Mouse (Mus musculus): ENCODE data around the gene Usp22.
"Not testable (repeated sequence)": the region's sequence is repeated elsewhere in the genome, so short reads cannot be mapped to it uniquely, and the experiment has no call there.

Usp22 gene

DNA sequence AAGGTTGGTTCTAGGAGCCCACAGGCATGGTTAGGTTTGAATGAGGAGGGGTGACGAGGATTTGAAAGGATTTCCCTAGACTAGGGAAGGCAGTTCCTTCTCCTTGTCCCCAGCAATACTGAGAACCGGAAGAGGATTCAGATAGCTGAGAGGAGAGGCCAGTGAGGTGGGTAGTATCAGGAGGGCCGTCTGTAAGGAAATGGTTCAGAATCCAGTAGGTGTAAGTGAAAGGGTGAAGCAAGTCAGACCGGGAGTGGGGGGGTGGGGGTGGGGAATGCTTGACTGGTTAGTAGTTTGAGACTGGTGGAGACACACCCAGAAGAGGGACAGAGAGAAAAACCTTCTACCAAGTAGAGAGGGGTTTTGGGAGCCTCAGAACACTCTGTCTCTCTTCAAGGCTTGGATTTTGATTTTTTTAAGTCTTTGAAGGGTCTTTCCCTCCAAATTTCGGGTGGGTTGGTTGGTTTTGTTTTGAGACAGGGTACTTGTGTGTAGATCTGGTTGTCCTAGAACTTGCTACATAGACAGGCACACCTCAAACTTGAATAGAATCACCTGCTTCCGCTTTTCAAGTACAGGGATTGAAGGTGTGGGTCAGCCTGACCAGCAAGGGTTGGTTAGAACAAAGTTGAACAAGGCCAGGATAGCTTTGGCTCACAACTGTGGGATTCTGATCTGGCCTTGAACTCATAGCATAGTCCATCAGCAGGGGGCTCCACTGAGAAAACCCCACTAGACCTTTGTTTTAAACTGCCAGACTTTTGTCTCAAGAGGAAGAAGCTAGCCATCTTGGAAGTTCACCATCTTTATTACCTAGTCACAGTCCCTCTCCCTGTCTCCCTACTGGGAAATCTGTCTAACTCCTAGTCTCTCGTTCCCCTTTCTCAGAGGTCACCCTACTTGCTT, 31.0 kb downstream of the Usp22 start:
- DNase-seq (ENCODE audit: extremely low read depth, low read depth) = peak; percentile 52

DNA sequence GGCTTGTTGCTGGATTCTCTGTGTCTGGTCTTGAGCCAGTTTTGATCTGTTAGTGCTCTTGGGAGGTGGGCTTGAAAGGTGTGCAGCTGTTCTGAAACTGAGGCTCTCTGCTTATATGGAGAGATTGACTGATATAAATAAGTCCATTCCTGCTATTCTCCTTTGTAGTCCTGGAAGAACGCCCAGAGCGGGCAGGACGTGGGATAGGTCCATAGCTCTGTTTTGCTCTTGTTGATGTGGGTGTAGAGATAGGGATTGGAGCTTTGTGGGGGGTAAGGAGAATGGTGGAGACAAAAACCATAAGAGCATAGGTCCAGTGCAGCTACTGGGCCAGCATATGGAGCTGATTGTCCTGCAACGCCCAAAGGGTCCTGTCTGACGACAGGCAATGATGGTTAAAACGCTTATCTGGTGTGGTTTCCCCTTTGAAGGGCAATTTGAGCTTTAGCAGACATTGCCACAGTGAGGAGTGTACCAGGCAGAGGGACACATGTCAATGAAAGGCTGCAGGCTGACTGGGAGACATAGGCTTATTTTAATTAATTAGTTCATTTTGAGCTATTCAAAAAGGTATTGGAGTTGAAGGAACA, 31.8 kb downstream of the Usp22 start:
- DNase-seq (ENCODE audit: extremely low read depth, low read depth) = peak; percentile 54

DNA sequence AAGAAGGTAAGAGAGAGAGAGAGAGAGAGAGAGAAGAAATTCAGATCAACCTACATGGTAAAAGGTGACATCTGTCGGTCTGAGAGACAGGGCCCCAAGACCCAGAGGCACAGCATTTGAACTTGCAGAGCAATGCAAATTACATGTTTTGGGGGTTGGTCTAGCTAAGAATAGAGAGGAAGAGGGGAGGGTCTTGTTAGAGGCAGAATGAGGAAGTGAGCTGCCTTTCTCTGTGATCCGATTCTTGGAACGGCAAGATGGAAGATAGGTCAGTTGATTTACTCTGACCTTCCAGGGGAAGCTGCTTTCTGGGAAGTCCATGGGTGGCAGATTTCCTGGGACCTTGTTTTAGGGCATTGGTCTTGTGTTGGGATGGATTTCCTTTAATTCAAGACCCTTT, 32.6 kb downstream of the Usp22 start:
- peak; percentile 95 for DNase-seq (ENCODE audit: extremely low read depth, low read depth)

DNA sequence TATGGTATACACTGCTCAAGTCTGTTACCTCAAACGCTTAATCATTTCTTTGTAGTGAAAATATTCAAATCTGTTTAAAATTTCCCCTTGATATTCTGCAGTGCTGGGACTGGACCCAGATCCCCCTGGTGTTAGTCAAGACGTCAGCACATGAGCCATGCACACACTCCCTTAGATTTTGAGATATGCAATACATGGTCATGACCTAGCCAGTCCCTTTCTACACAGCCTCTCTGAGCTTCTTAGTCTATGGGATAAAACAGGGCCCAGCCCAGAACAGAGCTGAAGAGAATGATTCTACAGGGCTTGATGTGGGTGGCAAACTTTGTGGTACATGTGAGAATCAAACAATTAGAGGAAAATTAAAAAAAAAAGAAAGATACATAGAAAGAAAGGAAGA, 33.2 kb downstream of the Usp22 start:
- DNase-seq (ENCODE audit: extremely low read depth, low read depth) = peak; percentile 10

DNA sequence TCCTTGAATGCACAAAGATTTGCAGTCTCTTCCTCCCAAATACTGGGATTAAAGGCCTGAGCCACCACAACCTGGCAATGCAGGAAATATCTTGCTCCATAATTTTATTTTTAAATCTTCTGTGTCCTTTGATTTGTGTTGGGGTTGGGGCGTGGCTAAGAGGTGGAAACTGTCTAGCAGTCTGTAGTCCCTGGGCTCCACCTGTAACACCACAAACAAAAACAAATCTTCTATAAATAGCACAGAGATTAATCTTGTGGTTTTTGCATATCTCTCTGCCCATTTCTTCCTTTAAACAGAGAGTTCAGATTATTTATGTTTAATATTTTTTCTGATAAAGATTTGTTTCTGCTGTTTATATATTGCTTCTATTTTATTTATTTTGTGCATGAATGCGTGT, 41.9 kb downstream of the Usp22 start:
- DNase-seq (ENCODE audit: extremely low read depth, low read depth) = no peak

DNA sequence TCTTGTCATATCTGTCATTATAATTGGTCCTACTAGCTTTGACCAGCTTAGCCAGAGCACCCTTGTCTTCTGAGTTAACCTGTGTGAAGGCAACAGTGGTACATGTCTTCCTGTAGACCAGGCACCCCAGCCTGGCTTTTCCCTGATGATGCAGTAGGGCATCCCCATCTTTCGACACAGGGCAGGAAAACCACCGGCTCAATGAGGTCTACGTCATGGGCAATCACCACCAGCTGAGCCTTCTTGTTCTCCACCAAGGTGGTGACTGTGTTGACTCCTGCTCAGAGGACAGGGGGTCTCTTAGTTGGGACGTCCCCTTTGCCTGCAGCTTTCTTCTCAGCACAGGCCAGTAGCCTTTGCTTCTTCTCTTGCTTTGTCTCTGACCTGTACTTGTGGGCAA, 44.2 kb downstream of the Usp22 start:
- not testable (repeated sequence) for DNase-seq (ENCODE audit: extremely low read depth, low read depth)

DNA sequence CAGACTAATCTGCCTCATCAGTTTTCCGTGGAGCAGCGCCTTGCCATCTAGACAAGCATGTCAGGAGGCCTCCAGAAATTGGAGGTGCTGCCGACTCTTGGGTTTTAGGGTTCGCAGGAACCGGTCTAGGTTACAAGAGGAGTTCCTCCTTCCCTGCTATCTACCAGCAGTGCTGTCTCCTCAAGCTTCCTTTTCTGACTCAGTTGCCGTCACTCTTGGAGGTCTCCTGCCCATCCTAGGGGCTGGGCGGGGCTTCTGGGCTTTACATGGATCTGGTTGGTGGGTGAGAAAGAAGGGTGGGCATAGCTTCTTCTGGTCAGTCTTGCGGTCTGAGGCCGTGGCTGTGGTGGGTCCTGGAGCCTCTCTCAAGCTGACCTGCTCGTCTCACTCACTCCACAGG, 45.5 kb downstream of the Usp22 start:
- peak; percentile 67 for DNase-seq (ENCODE audit: extremely low read depth, low read depth)

DNA sequence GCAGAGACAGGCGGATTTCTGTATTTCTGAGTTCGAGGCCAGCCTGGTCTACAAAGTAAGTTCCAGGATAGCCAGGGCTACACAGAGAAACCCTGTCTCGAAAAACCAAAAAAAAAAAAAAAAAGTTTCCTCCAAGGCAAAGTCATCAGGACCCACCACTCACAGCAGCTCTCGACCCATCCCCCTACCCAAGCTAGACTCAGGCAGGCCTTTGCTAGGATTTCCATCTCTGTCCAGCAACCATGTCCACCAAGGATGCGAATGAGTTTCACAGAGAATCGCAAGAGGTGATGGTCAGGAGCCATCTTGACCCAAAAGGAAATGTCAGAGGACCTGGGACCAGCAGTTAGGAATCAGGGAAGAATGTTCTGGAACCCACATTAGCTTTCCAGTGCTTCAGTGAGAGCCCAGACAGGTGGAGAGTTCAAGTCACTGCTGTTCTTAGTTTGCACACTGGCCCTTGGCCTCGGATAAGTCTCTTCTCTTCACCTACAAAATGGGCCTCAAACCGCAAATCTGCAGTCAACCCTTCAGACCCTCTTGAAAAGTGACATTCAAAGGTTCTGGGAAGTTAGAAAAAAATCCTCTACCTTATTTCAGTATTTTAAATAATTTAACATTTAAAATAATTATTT, 47.3 kb downstream of the Usp22 start:
- DNase-seq (ENCODE audit: extremely low read depth, low read depth) = no peak

DNA sequence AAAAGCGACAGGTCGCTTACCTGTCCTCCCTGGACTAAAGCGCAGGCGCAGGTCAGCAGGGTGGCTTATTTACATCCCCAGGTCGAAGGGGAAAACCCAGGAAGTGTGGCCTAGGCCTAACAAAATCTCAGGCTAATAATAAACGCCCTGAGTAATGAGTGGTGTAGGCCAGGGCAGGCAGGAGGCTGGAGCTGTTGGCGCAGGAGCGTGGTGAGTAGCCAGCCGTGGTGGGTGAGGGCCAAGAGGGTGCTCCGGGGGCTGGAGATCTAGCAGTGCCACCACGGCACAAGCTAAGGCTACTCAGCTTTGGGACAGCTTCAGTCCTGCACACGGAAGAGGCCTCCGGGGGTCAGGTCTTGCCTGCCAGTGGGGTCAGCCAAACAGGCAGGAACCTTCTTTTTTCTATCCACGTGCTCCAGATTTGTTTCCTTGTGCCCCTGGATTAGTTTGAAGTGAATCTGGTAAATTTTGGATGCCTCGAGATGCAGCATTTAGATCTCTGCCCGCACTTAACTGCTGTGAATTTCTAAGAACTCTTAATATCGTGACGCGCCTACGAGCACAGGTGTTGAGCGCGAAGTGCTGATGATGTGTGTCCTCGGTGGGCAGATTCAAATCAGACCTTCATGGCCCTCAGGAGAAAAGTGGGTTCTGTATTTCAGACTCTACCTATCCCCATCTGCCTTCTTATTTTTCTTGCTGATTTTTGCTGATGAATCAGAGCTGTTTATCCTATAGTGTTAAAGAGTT, 48.1 kb downstream of the Usp22 start, which contains the start of gene Tnfrsf13b:
Tnfrsf13b (plus strand) TSS at position 150 of the 750 bp plus-strand sequence.
- DNase-seq (ENCODE audit: extremely low read depth, low read depth) = no peak

DNA sequence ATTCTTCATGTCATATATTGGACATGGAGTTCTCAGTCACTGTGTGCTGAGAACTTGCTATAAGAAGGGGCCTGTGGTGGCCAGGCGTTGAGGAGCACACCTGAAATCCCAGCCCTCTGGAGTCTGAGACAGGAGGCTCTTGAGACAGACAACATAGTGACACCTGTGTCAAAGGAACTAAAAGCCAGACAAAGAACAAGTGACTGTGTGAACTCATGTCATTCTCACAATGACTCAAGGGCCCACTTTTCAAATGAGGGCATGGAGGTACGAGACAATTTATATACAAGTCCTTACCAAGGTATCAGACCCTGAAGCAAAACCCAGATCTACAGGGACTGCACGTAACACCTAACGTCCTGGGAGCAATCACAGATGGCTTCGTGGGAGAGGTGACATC, 48.9 kb downstream of the Usp22 start:
- no peak for DNase-seq (ENCODE audit: extremely low read depth, low read depth)

DNA sequence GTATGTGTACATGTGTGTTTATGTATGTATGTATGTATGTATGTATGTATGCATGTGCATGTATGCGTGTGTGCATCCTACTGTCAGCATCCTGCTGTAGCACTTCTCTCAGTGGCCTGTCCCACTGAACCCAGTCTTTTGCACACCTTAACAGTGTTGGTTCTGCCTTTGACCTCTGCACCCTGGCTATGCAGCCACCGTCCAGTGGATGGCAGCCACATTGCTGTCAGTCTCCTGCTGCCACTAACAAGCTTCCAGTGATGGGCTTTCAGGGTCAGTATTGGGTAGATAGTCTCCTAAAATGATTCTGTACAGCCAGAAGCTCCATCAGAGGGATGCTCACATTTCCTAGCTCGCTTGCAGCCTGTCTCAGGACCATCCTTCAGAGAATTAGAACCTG, 51.0 kb downstream of the Usp22 start:
- DNase-seq (ENCODE audit: extremely low read depth, low read depth) = no peak

DNA sequence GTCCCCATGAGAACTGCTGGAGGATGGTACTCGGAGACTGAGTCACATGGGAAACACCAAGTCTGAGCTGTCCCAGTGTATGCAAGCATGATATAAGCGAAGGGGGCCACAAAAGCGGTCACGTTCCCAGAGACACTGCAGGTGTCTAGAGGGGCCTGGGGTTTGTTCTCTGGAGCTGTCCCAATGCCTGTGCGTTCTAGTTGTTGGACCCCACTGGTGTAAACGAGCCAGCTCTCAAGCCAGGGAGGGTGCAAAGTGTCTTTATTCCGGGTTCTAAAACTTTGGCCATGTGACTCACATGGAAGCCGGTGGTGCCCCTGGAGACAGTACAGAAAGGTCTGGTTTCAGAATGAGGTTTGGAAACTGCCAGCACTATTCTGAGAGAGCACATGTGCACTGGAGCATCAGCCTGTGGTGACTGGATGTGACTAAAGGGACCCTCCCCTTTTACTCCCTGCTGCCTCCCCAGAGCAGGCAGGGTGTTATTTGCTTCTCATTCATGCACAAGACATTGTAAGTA, 52.0 kb downstream of the Usp22 start:
- no peak for DNase-seq (ENCODE audit: extremely low read depth, low read depth)

DNA sequence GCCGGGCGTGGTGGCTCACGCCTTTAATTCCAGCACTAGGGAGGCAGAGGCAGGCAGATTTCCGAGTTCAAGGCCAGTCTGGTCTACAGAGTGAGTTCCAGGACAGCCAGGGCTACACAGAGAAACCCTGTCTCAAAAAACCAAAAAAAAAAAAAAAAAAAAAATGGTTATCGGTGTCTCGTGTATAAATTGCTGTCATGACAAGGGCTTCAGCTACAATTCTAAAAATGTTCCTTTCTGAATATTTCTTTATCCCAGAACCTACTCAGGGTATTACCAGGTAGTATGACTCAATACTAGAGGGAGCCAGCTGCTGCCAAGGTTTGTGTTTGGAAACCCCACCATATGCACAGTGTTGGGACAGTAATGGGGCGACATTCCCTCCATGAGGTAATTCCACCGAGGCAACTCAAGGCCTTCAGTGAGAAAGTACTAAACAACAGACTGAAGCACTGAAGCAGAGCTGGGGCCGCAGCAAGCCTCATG, 52.5 kb downstream of the Usp22 start:
- DNase-seq (ENCODE audit: extremely low read depth, low read depth) = no peak

DNA sequence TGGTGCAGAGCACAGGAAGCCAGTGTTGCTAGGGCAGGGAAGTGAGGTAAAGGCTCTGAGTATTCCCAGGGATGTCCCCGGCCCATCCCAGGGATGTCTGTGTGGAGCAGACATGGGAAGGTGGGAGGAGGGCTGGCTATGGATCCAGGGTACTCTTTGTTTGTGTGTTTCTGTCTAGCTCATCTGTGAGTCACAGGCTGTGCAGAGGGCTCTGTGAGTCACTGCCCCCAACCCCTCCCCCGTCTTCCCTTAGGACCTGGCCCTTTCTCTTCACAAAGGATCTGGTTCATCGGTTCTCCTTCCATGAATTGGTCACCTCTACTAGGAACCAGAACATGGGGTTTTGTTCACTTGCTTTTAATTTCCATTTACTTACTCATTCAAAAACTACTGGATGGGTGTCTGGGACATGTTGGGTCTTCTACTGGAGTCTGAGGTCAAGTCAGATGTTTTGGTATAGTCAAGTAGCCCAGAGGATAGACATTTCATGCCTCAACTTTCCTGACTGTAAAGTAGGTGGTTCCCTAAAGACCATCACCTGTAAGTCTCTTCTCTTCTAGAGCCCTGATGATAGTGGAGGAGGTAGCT, 54.8 kb downstream of the Usp22 start:
- no peak for DNase-seq (ENCODE audit: extremely low read depth, low read depth)

DNA sequence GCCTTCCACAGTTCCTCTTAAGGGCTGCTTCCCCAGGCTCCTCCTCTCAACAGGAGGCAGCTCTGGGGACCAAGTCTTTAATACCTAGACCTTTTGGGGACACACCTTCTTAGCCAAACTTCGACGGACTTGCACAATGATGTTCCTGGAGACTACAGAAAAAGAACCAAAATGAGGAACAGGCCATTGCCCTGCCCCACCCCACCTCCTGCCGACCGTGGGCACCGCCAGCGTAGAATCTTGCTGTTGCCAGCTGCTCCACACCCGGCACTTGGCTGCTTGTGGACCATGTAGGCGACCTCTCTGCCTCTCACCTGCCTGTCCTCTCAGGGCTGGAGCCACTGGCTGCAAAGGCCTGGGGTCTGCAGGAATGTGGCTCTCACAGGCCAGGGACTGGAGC, 58.6 kb downstream of the Usp22 start:
- no peak for DNase-seq (ENCODE audit: extremely low read depth, low read depth)

DNA sequence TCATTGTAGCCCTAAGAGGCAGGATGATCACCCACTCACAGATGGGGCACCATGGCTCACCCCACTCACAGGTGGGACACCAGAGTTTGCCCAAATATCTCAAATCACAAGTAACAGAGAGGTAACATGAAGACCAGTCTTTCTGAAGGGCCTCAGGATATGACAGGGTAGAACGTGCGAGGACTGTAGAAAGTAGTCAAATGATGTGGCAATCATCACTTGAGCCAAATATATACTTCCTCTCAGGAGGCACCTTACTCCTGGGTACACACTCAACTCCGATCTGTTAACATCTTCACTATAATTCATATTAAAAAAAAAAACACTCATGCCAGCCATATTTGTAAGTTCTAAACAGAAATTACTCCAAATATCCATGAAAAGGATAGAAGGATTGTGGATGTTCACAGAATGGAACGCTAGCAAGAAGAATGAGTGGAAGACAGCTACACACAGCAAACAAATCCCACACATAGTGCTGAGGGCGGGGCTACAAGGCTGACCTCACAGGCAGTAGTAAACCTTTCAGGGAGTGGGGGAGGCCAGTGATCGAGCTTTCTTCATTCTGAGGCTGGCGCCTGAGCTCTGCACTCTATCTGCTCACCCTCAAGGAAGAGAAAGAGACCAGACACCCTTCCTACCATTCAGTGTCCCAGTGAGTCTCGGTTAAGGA, 62.4 kb downstream of the Usp22 start:
- DNase-seq (ENCODE audit: extremely low read depth, low read depth) = no peak

DNA sequence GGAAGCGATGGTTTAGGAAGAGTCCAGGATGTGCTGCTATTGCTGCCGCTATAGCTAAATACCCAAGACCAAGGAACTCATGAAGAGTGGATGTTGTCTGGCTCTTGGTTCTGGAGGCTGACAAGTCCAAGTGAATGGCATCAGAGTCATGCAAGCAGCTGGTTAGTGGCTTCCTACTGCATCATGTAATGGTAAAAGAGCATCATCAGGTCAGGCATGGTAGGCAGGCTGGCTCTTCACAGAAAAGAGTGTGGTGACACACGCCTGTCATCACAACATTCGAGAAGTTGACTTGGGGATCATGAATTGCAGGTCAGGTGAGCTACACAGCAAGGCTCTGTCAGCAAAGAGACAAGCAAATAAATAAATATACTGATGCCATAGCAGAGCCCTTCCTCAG, 63.4 kb downstream of the Usp22 start:
- DNase-seq (ENCODE audit: extremely low read depth, low read depth) = no peak

DNA sequence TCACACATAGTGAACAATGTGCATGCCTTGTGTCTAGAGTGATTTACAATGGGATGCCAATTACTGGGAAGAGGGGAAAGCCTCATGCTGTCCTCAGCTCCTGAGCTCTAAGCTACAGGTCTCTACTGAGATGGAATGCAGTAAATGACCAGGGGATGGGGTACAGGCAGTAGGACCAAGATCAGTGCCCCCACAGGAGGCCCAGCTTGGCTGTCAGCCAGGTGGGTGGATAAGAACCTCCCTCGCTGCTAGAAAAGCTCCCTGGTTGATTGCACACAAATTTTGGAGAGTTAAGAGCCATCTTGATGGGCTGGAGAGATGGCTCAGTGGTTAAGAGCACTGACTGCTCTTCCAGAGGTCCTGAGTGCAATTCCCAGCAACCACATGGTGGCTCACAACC, 63.9 kb downstream of the Usp22 start:
- DNase-seq (ENCODE audit: extremely low read depth, low read depth) = no peak

DNA sequence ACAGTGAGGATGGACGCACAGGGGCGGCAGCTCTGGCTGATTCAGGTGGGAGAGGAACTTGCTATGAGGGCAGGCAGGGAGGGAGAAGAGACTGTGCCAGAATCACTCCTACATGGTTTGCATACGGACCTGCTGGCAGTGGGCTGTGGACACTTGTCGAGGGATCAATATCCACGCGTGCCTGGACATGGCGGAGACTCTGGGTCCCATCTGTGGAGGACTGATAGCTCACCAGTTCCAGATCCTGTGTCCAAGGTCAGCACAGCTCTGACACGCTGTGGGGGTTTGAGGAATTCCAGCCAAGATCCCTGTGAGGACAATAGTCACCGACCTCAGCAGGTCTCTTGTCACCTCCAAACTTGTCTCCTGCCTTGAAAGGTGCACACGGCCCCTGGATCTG, 64.7 kb downstream of the Usp22 start:
- DNase-seq (ENCODE audit: extremely low read depth, low read depth) = no peak

DNA sequence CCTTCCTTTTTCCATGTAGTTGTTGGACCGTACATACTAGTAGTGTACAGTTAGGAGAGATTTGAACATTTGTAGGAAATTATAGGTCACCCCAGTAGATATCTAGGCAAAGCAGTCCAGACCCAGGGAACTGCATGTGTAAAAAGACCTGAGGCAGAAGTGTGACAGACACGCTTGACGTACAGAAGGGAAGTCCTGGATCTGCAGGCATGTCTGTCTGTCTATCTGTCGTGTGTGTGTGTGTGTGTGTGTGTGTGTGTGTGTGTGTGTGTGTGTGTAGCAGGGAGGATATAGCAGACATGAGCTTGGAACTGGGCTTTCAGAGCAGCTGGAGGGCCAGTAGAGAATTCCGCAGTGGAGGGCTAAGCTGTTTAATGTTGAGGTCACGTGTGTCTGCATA, 65.1 kb downstream of the Usp22 start:
- DNase-seq (ENCODE audit: extremely low read depth, low read depth) = no peak
